Mouse (Mus musculus): ENCODE measurements around the gene Stmn1.

- TF ChIP-seq CTCF (IDR thresholded peaks at IDR 0.05; ENCODE audit: control insufficient read depth, insufficient read depth, insufficient replicate concordance, low read depth, low read length) (no peak), POLR2A (IDR thresholded peaks at IDR 0.05; ENCODE audit: control insufficient read depth, low read depth, low read length) (no peak)
These were observed 17.5 kb upstream of the Stmn1 start for GRCm38 (mm10) chr4:134450392-134451195.
